Mouse (Mus musculus): ENCODE data around the gene Cbx2.

Gene Cbx2

DNA sequence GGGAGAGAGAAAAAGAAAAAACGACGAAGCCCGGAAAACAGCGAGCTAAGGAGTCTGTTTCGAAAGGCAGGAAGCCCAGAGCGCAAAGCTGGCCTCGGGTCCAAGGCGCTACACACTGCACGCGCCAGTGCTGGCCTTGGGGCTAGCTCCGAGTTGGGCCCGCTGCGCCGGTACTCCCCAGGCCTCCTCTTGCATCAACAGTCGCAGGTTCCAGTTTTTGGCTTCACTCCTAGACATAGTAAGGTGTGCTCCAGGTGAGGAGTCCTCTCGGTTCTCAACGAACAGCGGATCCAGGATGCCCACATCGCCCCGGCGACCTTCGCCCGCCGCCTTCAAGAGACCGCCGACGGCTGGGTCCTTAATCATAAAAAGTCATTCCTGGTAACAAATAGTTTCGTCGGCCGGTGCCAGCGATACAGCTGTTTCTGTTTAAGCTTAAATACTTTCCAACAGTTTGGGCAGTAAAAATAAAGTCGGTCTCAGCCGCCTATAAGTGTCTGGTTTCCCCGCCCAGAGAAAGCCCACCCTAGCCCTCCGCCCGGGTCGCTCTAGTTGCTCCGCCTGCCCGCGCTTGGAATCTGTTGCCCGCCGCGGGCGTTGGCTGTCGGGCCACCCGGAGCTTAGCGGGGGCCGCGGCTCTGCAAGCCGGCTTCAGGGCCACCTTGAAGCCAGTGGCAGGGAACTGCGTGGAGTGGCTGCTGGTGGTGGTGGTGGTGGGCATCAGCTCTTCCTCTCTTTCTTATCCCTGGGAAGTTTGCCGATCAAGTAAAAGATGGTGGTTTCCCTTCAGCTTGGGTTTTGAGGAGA lies 19.9 kb downstream of the Cbx2 start:
- no peak for DNase-seq (ENCODE audit: low spot score)

- no peak for DNase-seq (ENCODE audit: low spot score)
These were observed 20.4 kb downstream of the Cbx2 start for GRCm38 (mm10) chr11:119043273-119043540.

DNA sequence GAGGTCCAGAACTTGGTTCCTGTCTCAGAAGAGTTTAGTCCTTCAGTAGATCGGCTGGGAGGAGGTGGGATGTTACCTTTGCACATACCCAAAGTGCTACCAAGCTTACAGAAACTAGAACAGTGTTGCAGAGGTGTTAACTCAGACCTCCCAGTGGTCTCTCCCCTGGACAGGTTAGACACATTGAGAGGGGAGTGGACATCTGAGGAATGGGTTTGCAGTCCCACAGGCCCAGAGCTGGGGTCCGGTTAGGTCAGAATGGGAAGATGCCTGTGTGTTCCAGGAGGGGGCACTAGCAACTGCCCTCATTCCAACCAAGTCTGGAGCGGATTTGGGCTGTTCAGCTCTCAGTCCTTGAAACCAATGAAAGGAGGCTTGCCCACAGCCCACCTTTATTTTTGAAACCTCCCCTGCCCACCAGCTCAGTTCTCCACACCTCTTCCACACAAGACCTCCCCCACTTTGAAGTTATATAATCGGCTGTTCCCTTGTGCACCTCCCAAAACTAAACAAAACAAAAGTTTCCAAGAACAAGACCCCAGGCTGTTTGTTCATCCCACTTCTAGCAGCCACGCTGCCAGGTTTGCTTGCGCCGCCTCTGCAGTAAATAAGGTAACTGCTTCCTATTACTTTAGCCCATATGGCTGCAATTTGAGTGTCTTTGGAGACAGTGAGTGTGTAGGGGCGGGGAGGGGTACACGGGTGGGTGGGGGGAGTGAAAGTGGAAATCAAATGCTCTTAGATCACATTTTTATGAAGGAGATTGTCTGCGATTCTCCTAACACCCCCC lies 21.2 kb downstream of the Cbx2 start:
- DNase-seq (ENCODE audit: low spot score) = peak; percentile 78

- DNase-seq (ENCODE audit: low spot score) = peak; percentile 58
These were observed 22.0 kb downstream of the Cbx2 start for GRCm38 (mm10) chr11:119044551-119045337.

GRCm38 (mm10) chr11:119046601-119047245 lies 24.0 kb downstream of the Cbx2 start:
- peak; percentile 87 for DNase-seq (ENCODE audit: low spot score)

DNA sequence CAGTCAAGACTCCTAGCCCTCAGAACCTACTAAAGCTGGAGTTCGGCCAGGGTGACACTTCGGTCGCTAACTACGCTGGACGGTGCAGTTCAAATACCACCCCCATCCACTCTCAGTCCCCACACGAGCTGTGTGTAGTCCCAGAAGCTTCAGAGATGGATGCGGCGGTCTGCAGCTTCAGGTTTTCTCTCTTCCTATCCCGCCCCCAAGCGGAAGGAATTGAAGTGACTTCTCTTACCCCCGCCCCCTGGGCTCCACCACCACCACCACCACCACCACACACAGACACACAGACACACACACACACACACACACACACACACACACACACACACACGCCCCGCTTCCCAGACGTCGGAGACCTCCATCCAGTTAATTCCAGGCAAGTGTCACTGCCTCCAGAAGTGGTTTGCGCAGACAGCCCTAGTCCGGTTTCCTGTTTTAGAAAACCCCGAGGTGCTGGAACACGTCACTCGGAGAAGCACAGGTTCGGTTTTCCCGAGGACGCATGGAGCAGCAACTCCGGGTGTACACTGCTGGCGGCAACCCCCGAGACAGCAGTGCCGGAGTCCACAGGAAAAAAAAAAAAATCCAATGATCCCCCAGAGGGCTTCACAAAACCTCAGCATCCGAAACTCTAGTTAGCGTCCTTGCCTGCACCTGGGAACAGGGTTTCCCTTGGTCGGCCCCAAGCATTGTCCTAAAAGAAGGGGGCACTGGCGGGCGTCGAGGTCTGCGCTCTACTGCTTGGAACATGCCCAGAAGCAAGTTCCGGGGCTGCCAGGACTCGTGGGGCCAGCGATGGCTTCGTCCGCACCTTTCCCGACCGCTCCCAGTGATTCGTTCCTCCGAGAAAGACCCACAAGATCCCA lies 24.7 kb downstream of the Cbx2 start:
- DNase-seq (ENCODE audit: low spot score) = peak; percentile 71

GRCm38 (mm10) chr11:119048133-119048510 lies 25.4 kb downstream of the Cbx2 start:
- DNase-seq (ENCODE audit: low spot score) = no peak

DNA sequence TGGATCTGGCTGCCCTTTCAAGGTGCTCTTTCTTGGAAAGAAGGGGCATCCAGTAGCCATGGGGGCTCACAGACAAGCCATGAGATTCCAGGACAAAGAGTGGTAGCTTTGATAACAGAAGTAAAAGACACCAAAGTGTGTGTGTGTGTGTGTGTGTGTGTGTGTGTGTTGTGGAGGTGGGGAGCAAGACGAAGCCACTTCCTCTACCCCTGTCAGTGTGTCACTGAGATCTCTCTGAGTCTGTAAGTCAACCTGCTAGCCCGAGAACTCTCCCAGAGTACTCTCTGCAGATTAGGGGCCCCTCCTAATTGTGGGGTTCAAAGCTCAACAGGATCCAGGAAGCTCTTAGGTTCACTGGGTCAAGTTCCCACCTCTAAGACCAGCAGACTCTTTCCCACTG lies 27.6 kb downstream of the Cbx2 start:
- DNase-seq (ENCODE audit: low spot score) = no peak

- DNase-seq (ENCODE audit: low spot score) = no peak
These were observed 28.7 kb downstream of the Cbx2 start for GRCm38 (mm10) chr11:119051426-119051825.

DNA sequence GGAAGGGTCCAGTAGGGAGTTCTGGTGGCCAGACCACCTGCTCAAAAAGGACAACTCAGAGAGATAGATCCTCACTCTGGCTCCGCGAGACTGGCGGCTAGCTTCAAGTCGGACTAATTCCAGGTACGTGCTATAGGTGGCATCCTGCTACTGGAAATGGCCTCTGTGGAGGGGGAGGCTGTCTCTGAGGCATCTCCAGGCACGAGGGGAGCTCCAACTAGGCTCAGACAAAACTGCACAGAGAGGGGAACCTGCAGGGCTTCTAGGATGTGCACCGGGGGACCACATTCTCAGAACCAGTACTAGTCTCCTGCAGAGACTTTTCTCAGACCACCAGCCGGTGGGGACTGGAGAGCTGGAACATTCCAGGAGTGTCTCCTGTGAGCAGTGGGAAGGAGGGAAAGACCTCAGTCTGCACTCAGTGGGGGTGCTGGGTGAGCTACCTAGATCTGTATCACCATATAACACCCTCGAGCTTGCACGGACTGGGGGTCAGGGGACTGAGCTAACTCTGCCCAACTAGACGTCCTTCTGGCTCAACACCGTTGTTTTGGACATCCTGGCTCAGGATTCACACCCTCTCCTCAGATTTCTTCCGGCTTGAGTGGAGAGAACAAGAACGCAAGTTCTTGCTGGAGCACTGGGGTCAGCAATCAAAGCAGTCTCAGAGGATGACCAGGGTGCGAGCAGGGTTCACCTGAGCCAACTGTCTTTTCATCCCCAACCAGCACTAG lies 29.3 kb downstream of the Cbx2 start:
- DNase-seq (ENCODE audit: low spot score) = peak; percentile 78

GRCm38 (mm10) chr11:119052661-119053256 lies 30.0 kb downstream of the Cbx2 start:
- DNase-seq (ENCODE audit: low spot score) = peak; percentile 77

DNA sequence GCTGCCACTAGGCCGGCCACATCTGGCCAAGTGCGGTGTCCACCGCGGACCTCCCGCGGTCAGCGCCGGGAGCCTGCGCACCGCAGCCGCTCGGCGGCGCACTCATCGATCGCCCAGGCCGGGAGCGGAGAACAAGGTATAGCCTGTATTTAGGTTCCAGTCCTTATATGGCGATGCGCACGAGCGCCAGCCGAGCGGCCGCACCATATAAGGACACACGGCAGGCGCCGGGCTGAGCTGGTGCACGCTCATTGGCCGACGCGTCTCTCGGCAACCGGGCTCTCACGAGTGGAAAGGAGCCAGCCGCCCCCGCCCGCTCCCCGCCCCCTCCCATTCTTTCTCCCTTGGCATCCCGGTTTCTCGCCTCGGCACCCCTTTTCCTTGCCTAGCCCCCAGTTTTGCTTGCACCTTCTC lies 30.5 kb downstream of the Cbx2 start:
- DNase-seq (ENCODE audit: low spot score) = peak; percentile 97

GRCm38 (mm10) chr11:119053738-119054350 lies 31.1 kb downstream of the Cbx2 start:
- no peak for DNase-seq (ENCODE audit: low spot score)

GRCm38 (mm10) chr11:119054351-119055345 lies 31.9 kb downstream of the Cbx2 start:
- DNase-seq (ENCODE audit: low spot score) = peak; percentile 63

DNA sequence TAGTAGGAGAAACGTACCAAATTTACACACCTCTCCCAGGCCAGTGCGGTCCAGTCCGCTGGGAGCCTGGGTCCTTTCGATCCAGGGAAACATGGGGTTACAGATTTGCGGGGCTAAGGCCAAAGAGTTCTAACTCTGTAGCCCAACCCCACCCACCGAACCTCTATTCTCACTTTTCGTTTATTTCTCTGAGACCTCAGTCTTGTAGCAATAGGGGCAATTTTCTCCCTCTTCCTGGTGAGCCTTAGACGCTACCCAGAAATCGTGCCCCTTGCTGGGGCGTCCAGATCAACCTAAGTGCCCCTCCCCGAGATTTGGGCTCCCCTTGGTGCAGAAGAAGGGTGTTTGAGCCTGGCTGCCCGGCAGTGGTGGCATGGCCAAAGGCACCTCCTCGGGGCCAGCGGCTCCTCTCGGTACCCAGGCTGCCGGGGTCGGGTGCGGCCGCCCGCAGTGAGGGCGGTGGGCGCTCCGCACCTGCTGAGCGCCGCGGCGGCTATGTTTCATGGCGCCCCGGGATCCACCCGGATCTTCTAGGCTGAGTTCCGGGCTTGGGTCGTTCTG lies 32.9 kb downstream of the Cbx2 start:
- DNase-seq (ENCODE audit: low spot score) = no peak

GRCm38 (mm10) chr11:119056301-119057211 lies 33.8 kb downstream of the Cbx2 start:
- no peak for DNase-seq (ENCODE audit: low spot score)

GRCm38 (mm10) chr11:119057291-119057690 lies 34.5 kb downstream of the Cbx2 start:
- DNase-seq (ENCODE audit: low spot score) = no peak
